Mouse (Mus musculus) CH12.LX (cell line): ENCODE data around the gene Gnaz. TPM values are rescaled to one million over a fixed set of nuclear protein-coding genes. Genes with fewer than 3 reads are reported as not detected.
A peak's percentile ranks its signal among the peaks of the same experiment; 100 is the strongest.

ENCODE experiments used
- DNase-seq: peaks from one replicate; pipeline ENCODE4 v3.0.0-alpha.2; 2013; ENCODE audit errors: extremely low read depth
- H3K27ac ChIP-seq: 2 replicates; pipeline ENCODE4 v1.5.1; 2012; ENCODE audit warnings: low read depth, mild to moderate bottlenecking, control low read depth, moderate library complexity; ENCODE audit not compliant: insufficient read depth
- H3K27me3 ChIP-seq: replicated peaks from 2 replicates; pipeline ENCODE3; 2012; ENCODE audit warnings: inconsistent platforms
- H3K36me3 ChIP-seq, 2 experiments: replicated peaks in 1 of 2; 2 replicates each; pipeline versions ENCODE3 to v1.6.1; 2012; ENCODE audit warnings: inconsistent platforms in 1 of 2, low read length in 1 of 2, mild to moderate bottlenecking in 1 of 2, mixed read lengths in 1 of 2, moderate library complexity in 1 of 2; ENCODE audit not compliant: control insufficient read depth in 1 of 2, insufficient read depth in 1 of 2
- H3K4me1 ChIP-seq, 2 experiments: 2 replicates each; pipeline ENCODE4 v1.6.1; 2012; ENCODE audit warnings: inconsistent platforms in 1 of 2, moderate library complexity in 1 of 2; ENCODE audit not compliant: insufficient read depth in 2 of 2, control insufficient read depth in 1 of 2
- H3K4me2 ChIP-seq: 2 replicates; pipeline ENCODE4 v1.6.1; 2012; ENCODE audit warnings: low read depth, mild to moderate bottlenecking, control low read depth; ENCODE audit not compliant: poor library complexity, insufficient read depth, severe bottlenecking
- H3K4me3 ChIP-seq, 3 experiments: fragments of 150-350 bp in 1 of 3; sonication (generic) in 1 of 3; replicated peaks in 1 of 3; 2 replicates each; pipeline versions ENCODE3 to v1.5.1; 2011 to 2012; ENCODE audit warnings: low read depth in 2 of 3, low read length in 2 of 3, mild to moderate bottlenecking in 2 of 3, moderate library complexity in 2 of 3, control low read depth in 1 of 3, improper control_type of control experiment in 1 of 3, inconsistent platforms in 1 of 3, mixed read lengths in 1 of 3; ENCODE audit not compliant: poor library complexity in 1 of 3
- H3K79me2 ChIP-seq: replicated peaks from 2 replicates; pipeline ENCODE4 v1.6.1; 2012; ENCODE audit warnings: mild to moderate bottlenecking, moderate library complexity; ENCODE audit not compliant: control insufficient read depth, poor library complexity, insufficient read depth, severe bottlenecking; ENCODE audit errors: extremely low read depth
- H3K9ac ChIP-seq: 2 replicates; pipeline ENCODE4 v1.6.1; 2012; ENCODE audit warnings: low read depth, mild to moderate bottlenecking, control low read depth, moderate library complexity; ENCODE audit not compliant: insufficient read depth
- H3K9me3 ChIP-seq: replicated peaks from 2 replicates; pipeline ENCODE3; 2012; ENCODE audit warnings: low read length, inconsistent platforms, mixed read lengths
- BHLHE40 ChIP-seq: IDR thresholded peaks from 2 replicates; pipeline ENCODE4 v1.6.1; 2011; ENCODE audit warnings: mild to moderate bottlenecking, low read depth, low read length, improper control_type of control experiment
- CHD1 ChIP-seq: IDR thresholded peaks from 2 replicates; pipeline ENCODE4 v1.6.1; 2012; ENCODE audit warnings: low read depth, low read length, improper control_type of control experiment, inconsistent platforms
- CHD2 ChIP-seq: IDR thresholded peaks from 2 replicates; pipeline ENCODE4 v1.6.1; 2011; ENCODE audit warnings: low read length, improper control_type of control experiment
- CTCF ChIP-seq, 2 experiments: IDR thresholded peaks in 1 of 2; conservative IDR thresholded peaks in 1 of 2; 2 replicates each; pipeline ENCODE4 v1.5.1; 2011 to 2012; ENCODE audit warnings: low read depth in 2 of 2, low read length in 2 of 2, improper control_type of control experiment in 1 of 2, inconsistent platforms in 1 of 2, mild to moderate bottlenecking in 1 of 2, moderate library complexity in 1 of 2
- E2F4 ChIP-seq: IDR thresholded peaks from 2 replicates; pipeline ENCODE4 v1.6.1; 2011; ENCODE audit warnings: low read depth, low read length, improper control_type of control experiment; ENCODE audit not compliant: insufficient replicate concordance
- ELF1 ChIP-seq: IDR thresholded peaks from 2 replicates; pipeline ENCODE4 v1.6.1; 2014; ENCODE audit warnings: low read depth, mild to moderate bottlenecking, inconsistent platforms, low read length, improper control_type of control experiment
- EP300 ChIP-seq: IDR thresholded peaks from 2 replicates; pipeline ENCODE4 v1.6.1; 2011; ENCODE audit warnings: low read length, improper control_type of control experiment
- ETS1 ChIP-seq: conservative IDR thresholded peaks from 2 replicates; pipeline ENCODE4 v1.6.1; 2012; ENCODE audit warnings: low read depth, mild to moderate bottlenecking, inconsistent platforms, low read length, improper control_type of control experiment, moderate library complexity
- GABPA ChIP-seq: IDR thresholded peaks from 2 replicates; pipeline ENCODE4 v1.6.1; 2012; ENCODE audit warnings: low read depth, low read length, improper control_type of control experiment, inconsistent platforms; ENCODE audit not compliant: insufficient replicate concordance
- HCFC1 ChIP-seq: IDR thresholded peaks from 2 replicates; pipeline ENCODE4 v1.6.1; 2012; ENCODE audit warnings: low read depth, mild to moderate bottlenecking, inconsistent platforms, low read length, improper control_type of control experiment
- IRF4 ChIP-seq: IDR thresholded peaks from 2 replicates; pipeline ENCODE4 v1.6.1; 2014; ENCODE audit warnings: low read depth, mild to moderate bottlenecking, inconsistent platforms, low read length, improper control_type of control experiment
- JUN ChIP-seq: IDR thresholded peaks from 2 replicates; pipeline ENCODE4 v1.6.1; 2011; ENCODE audit warnings: low read depth, mild to moderate bottlenecking, low read length, improper control_type of control experiment, moderate library complexity; ENCODE audit not compliant: insufficient read depth
- JUND ChIP-seq: conservative IDR thresholded peaks from 2 replicates; pipeline ENCODE4 v1.6.1; 2011; ENCODE audit warnings: low read depth, low read length, improper control_type of control experiment
- KAT2A ChIP-seq: IDR thresholded peaks from 2 replicates; pipeline ENCODE4 v1.6.1; 2012; ENCODE audit warnings: low read length, improper control_type of control experiment, inconsistent platforms; ENCODE audit not compliant: insufficient replicate concordance
- MAFK ChIP-seq: IDR thresholded peaks from 2 replicates; pipeline ENCODE4 v1.6.1; 2011; ENCODE audit warnings: low read length, improper control_type of control experiment; ENCODE audit not compliant: insufficient replicate concordance
- MAX ChIP-seq: IDR thresholded peaks from 2 replicates; pipeline ENCODE4 v1.6.1; 2011; ENCODE audit warnings: low read length, improper control_type of control experiment
- MAZ ChIP-seq: IDR thresholded peaks from 2 replicates; pipeline ENCODE4 v1.6.1; 2012; ENCODE audit warnings: low read depth, mild to moderate bottlenecking, inconsistent platforms, low read length, improper control_type of control experiment, moderate library complexity
- MEF2A ChIP-seq: IDR thresholded peaks from 2 replicates; pipeline ENCODE4 v1.6.1; 2014; ENCODE audit warnings: low read depth, mild to moderate bottlenecking, inconsistent platforms, low read length, improper control_type of control experiment, borderline replicate concordance
- MXI1 ChIP-seq: IDR thresholded peaks from 2 replicates; pipeline ENCODE4 v1.6.1; 2011; ENCODE audit warnings: mild to moderate bottlenecking, low read depth, low read length, improper control_type of control experiment
- MYC ChIP-seq: IDR thresholded peaks from 2 replicates; pipeline ENCODE4 v1.6.1; 2011; ENCODE audit warnings: low read depth, mild to moderate bottlenecking, improper control_type of control experiment, low read length
- NELFE ChIP-seq: IDR thresholded peaks from 2 replicates; pipeline ENCODE4 v1.6.1; 2011; ENCODE audit warnings: low read depth, low read length, improper control_type of control experiment
- NRF1 ChIP-seq: IDR thresholded peaks from 2 replicates; pipeline ENCODE4 v1.6.1; 2014; ENCODE audit warnings: low read depth, mild to moderate bottlenecking, inconsistent platforms, low read length, improper control_type of control experiment, moderate library complexity
- PAX5 ChIP-seq: IDR thresholded peaks from 2 replicates; pipeline ENCODE4 v1.6.1; 2012; ENCODE audit warnings: low read length, inconsistent platforms, mixed read lengths
- POLR2A ChIP-seq: IDR thresholded peaks from 2 replicates; pipeline ENCODE4 v1.6.1; 2011; ENCODE audit warnings: low read depth, mild to moderate bottlenecking, improper control_type of control experiment, low read length
- POLR2AphosphoS2 ChIP-seq: IDR thresholded peaks from 2 replicates; pipeline ENCODE4 v1.6.1; 2011; ENCODE audit warnings: low read depth, low read length, improper control_type of control experiment
- RAD21 ChIP-seq: IDR thresholded peaks from 2 replicates; pipeline ENCODE4 v1.6.1; 2011; ENCODE audit warnings: low read depth, mild to moderate bottlenecking, low read length, improper control_type of control experiment, moderate library complexity
- RCOR1 ChIP-seq: conservative IDR thresholded peaks from 2 replicates; pipeline ENCODE4 v1.6.1; 2012; ENCODE audit warnings: low read depth, mild to moderate bottlenecking, inconsistent platforms, low read length, improper control_type of control experiment
- SIN3A ChIP-seq: IDR thresholded peaks from 2 replicates; pipeline ENCODE4 v1.6.1; 2012; ENCODE audit warnings: low read length, improper control_type of control experiment, inconsistent platforms
- SMC3 ChIP-seq: IDR thresholded peaks from 2 replicates; pipeline ENCODE4 v1.6.1; 2011; ENCODE audit warnings: low read depth, low read length, improper control_type of control experiment
- TBP ChIP-seq: conservative IDR thresholded peaks from 2 replicates; pipeline ENCODE4 v1.6.1; 2011; ENCODE audit warnings: low read depth, low read length, improper control_type of control experiment
- TCF12 ChIP-seq: IDR thresholded peaks from 2 replicates; pipeline ENCODE4 v1.6.1; 2014; ENCODE audit warnings: low read depth, mild to moderate bottlenecking, inconsistent platforms, low read length, improper control_type of control experiment
- UBTF ChIP-seq: IDR thresholded peaks from 2 replicates; pipeline ENCODE4 v1.6.1; 2012; ENCODE audit warnings: low read depth, mild to moderate bottlenecking, inconsistent platforms, low read length, improper control_type of control experiment, moderate library complexity
- USF1 ChIP-seq: IDR thresholded peaks from 2 replicates; pipeline ENCODE4 v1.6.1; 2014; ENCODE audit warnings: low read depth, mild to moderate bottlenecking, inconsistent platforms, low read length, improper control_type of control experiment
- USF2 ChIP-seq: conservative IDR thresholded peaks from 2 replicates; pipeline ENCODE4 v1.6.1; 2011; ENCODE audit warnings: low read depth, low read length, improper control_type of control experiment
- ZC3H11A ChIP-seq: IDR thresholded peaks from 2 replicates; pipeline ENCODE4 v1.6.1; 2012; ENCODE audit warnings: low read depth, mild to moderate bottlenecking, inconsistent platforms, low read length, improper control_type of control experiment
- ZKSCAN1 ChIP-seq: IDR thresholded peaks from 2 replicates; pipeline ENCODE4 v1.6.1; 2012; ENCODE audit warnings: low read depth, inconsistent platforms, low read length, improper control_type of control experiment, borderline replicate concordance
- ZMIZ1 ChIP-seq: IDR thresholded peaks from 2 replicates; pipeline ENCODE4 v1.6.1; 2012; ENCODE audit warnings: low read depth, mild to moderate bottlenecking, inconsistent platforms, low read length, improper control_type of control experiment
- ZNF384 ChIP-seq: IDR thresholded peaks from 2 replicates; pipeline ENCODE4 v1.6.1; 2012; ENCODE audit warnings: low read depth, low read length, improper control_type of control experiment, inconsistent platforms
- dilution Hi-C: fragments of 300-500 bp; cut with MboI; formaldehyde crosslinking; loops from 2 replicates; pipeline ENCODE4 v1.14.3; 2020; ENCODE audit warnings: low sequenced_read_pairs; ENCODE audit not compliant: extremely low pct_unique_long_range_greater_than_20kb, extremely low pct_ligation_motif_present
- in situ Hi-C: fragments of 300-500 bp; cut with MboI; formaldehyde crosslinking; loops from 3 replicates; pipeline ENCODE4 v1.14.3; 2019; ENCODE audit warnings: low sequenced_read_pairs, low pct_ligation_motif_present, low pct_unique_long_range_greater_than_20kb, mixed read lengths
- polyA plus RNA-seq: library from polyadenylated mRNA; unstranded; fragments of >175 nt; gene quantifications from 2 replicates; pipeline ENCODE4 v1.2.1, GENCODE M21; 2012; ENCODE audit warnings: low read depth; ENCODE audit not compliant: insufficient read length
- total RNA-seq, 2 experiments: library from RNA; depleted of rRNA; stranded (reverse); fragments of 300-350 nt in 1 of 2; fragments of >200 nt in 1 of 2; gene quantifications; 2 replicates each; pipeline ENCODE4 v1.2.3; 2012 to 2014

Gnaz gene
- total and polyA plus RNA-seq, 3 experiments, result 2.7 to 36.9 (median 5.5) TPM

DNA sequence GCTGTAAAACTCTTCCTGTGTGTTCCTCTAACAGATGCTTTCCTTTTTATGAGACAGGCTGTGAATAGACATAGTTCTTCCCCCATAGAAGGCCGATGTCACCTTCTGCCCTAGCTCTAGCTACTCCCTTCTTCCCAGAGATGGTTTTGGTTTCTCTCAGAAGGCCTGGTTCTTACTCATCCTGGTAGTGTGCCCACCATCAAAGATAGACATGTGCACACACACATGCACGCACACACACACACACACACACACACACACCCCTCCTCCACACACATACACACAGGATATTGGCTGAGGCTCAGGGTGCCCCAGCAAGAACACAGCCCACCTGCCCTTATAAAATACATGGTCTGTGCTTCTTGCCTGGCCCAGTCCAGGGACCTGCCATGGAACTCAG, 2.3 kb downstream of the Gnaz start:
- peaks cover 37% of the 10 kb centered on the region for H3K79me2 ChIP-seq
- H3K27me3 ChIP-seq, result peaks cover 8% of the 10 kb centered on the region
- no peak for TF ChIP-seq USF1
- no peak for TF ChIP-seq SIN3A
- no peak for TF ChIP-seq GABPA
- TF ChIP-seq USF2, result no peak
- no peak for TF ChIP-seq CTCF (conservative IDR thresholded peaks at IDR 0.05 in 1 of 2, IDR thresholded peaks at IDR 0.05 in 1 of 2; ENCODE audit: low read depth in 2 of 2, low read length in 2 of 2)
- no peak for TF ChIP-seq MAX
- TF ChIP-seq TBP, result no peak
- no peak; the same call in 1 of the 2 replicates for TF ChIP-seq POLR2A
- TF ChIP-seq MXI1, result peak; percentile 62
- TF ChIP-seq NRF1, result no peak
- no peak for TF ChIP-seq ELF1
- TF ChIP-seq POLR2AphosphoS2, result no peak
- TF ChIP-seq CHD2, result 0 out of 2 replicates have a peak, but pooled peaks have one; percentile 52
- no peak for TF ChIP-seq ZKSCAN1
- no peak for TF ChIP-seq ZNF384
- TF ChIP-seq CHD1, result no peak
- TF ChIP-seq E2F4, result no peak
- TF ChIP-seq ZC3H11A, result no peak
- no peak for TF ChIP-seq RAD21
- TF ChIP-seq ETS1, result peak; percentile 67
- peak; percentile 95 for TF ChIP-seq IRF4
- TF ChIP-seq TCF12, result peak; percentile 85
- TF ChIP-seq MAFK, result no peak
- TF ChIP-seq SMC3, result no peak
- TF ChIP-seq JUN, result peak; percentile 60; the same call in 1 of the 2 replicates
- TF ChIP-seq BHLHE40, result peak; percentile 91
- peak; percentile 65 for TF ChIP-seq JUND
- no peak for TF ChIP-seq NELFE
- no peak for TF ChIP-seq ZMIZ1
- TF ChIP-seq HCFC1, result no peak
- no peak for TF ChIP-seq UBTF
- peak; percentile 74 for TF ChIP-seq MEF2A
- TF ChIP-seq MYC, result no peak
- no peak for TF ChIP-seq MAZ
- peak; percentile 63; the same call in 1 of the 2 replicates for TF ChIP-seq RCOR1
- TF ChIP-seq KAT2A, result no peak
- peak; percentile 82 for TF ChIP-seq EP300
- TF ChIP-seq PAX5, result no peak
- peak overlapping the region in 1 of 3 experiments; percentile 40 for H3K4me3 ChIP-seq
- peak overlapping the region; percentile 29; the same call in 1 of the 2 replicates for H3K4me2 ChIP-seq
- peaks cover 29 to 56% of the 10 kb centered on the region in 2 experiments for H3K4me1 ChIP-seq
- in situ Hi-C loops (no loop called here), dilution Hi-C loops (no loop called here)
- H3K9ac ChIP-seq, result peak overlapping the region; percentile 38; the same call in 1 of the 2 replicates
- peak; percentile 34 for DNase-seq
- no peak overlapping the region; the same call in 1 of the 2 replicates for H3K27ac ChIP-seq
- no peaks in the 10 kb centered on the region for H3K9me3 ChIP-seq
- peaks cover 2 to 13% of the 10 kb centered on the region in 2 experiments for H3K36me3 ChIP-seq
